Comparison of ENCODE assay signal across 8 mouse cellular contexts in the genomic region with DNA sequence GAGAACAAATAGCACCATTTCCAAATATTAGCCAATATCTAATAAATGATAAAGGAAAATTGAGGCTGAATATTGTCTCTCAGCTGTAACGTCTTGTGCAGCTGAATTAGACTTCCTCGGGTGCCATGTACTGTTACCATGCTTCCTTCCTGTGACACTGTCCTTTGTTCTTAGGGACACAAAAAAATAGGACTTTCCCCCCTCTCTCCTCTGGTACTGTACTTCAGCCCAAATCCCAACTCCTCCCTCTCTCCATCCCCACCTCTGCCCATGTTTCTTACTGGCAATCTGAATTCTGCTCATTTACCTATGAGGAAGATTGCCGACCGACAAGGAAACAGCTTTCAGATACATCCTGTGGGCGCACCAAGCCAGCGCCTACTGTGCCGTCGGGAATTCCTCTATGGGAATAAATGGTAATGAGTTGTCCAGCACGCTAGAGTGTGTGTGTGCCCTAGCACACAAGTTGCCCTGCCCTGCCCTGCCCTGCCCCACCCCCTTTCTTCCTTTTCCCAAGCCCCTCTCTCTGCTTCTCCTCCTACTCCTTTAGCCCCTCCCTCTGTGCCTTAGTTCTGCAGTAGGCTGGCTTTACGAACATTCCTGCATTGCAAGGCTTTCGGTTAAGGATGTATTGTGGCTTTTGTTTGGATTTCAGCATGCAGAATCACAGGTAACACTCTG. TPM values are rescaled to one million over a fixed set of nuclear protein-coding genes. Genes with fewer than 3 reads are reported as not detected.
A peak's percentile ranks its signal among the peaks of the same experiment; 100 is the strongest.
DNase-seq lines count a peak whose midpoint lies in the region; ATAC-seq and TF ChIP-seq lines count a peak whose summit lies in the region.

A gene (plus strand): TSS at position 303 of the 681 bp plus-strand sequence.

- intact Hi-C loops in heart, adult 2 months (cut with DNase I), result no loop called here

- no peak within 1 kb of the TSS for H3K4me3 ChIP-seq in heart, adult 2 months
- peak within 1 kb of the TSS; percentile 7 to 9; a peak in 2 of 4 replicates for H3K4me3 ChIP-seq in ES-E14 (ENCODE audit: insufficient read depth in 1 of 2, low read depth in 1 of 2, low read length in 2 of 2, poor library complexity in 1 of 2, severe bottlenecking in 1 of 2)
- H3K4me3 ChIP-seq in forebrain, embryonic 14.5 days (ENCODE audit: low read depth, low read length), result peak within 1 kb of the TSS; percentile 27
- H3K4me3 ChIP-seq in lung, embryonic 15.5 days, result peak within 1 kb of the TSS; percentile 12; the same call in 1 of the 2 replicates

- no peaks in the 10 kb centered on the region for H3K79me2 ChIP-seq in heart, adult 2 months (replicated peaks; ENCODE audit: control insufficient read depth, insufficient read depth, low read length)

- TF ChIP-seq EP300 in heart, adult 2 months (IDR thresholded peaks at IDR 0.05; ENCODE audit: insufficient read depth, low read depth, low read length), result no peak

- peak; percentile 87 for ATAC-seq in forebrain, embryonic 14.5 days
- peak; percentile 74; the same call in 1 of the 2 replicates for ATAC-seq in lung, embryonic 15.5 days (ENCODE audit: borderline replicate concordance, extremely low read depth, low FRiP score, low TSS enrichment)

- H3K27ac ChIP-seq in heart, adult 2 months, result no peak within 1 kb of the TSS
- no peak within 1 kb of the TSS for H3K27ac ChIP-seq in ES-E14 (ENCODE audit: insufficient read depth, low read depth, low read length, poor library complexity, severe bottlenecking)
- H3K27ac ChIP-seq in forebrain, embryonic 14.5 days (ENCODE audit: low read depth, low read length), result peak within 1 kb of the TSS; percentile 61
- no peak within 1 kb of the TSS for H3K27ac ChIP-seq in lung, embryonic 15.5 days

- TF ChIP-seq POLR2A in heart, adult 2 months (IDR thresholded peaks at IDR 0.05; ENCODE audit: insufficient read depth, low read depth, low read length), result no peak

- in situ Hi-C loops in ES-E14 (cut with MboI; ENCODE audit: low sequenced_read_pairs in 2 of 2, unreplicated experiment in 2 of 2), result no loop called here

- TF ChIP-seq CTCF in heart, adult 2 months (IDR thresholded peaks at IDR 0.05), result no peak

- peak within 1 kb of the TSS; percentile 50 for H3K4me2 ChIP-seq in forebrain, embryonic 14.5 days (ENCODE audit: low read length)
- H3K4me2 ChIP-seq in lung, embryonic 15.5 days, result peak within 1 kb of the TSS; percentile 35

- no peaks in the 10 kb centered on the region for H3K27me3 ChIP-seq in heart, adult 2 months (ENCODE audit: control insufficient read depth, insufficient read depth, low read length)
- no peaks in the 10 kb centered on the region for H3K27me3 ChIP-seq in forebrain, embryonic 14.5 days (replicated peaks; ENCODE audit: control insufficient read depth, insufficient read depth, low read length)
- H3K27me3 ChIP-seq in lung, embryonic 15.5 days, result no peaks in the 10 kb centered on the region

- H3K9ac ChIP-seq in heart, adult 2 months (ENCODE audit: low read depth, low read length), result peak within 1 kb of the TSS; percentile 24; the same call in 1 of the 2 replicates
- no peak within 1 kb of the TSS for H3K9ac ChIP-seq in ES-E14 (ENCODE audit: insufficient read depth, low read depth, low read length, poor library complexity, severe bottlenecking)
- H3K9ac ChIP-seq in forebrain, embryonic 14.5 days (ENCODE audit: low read length), result peak within 1 kb of the TSS; percentile 64
- H3K9ac ChIP-seq in lung, embryonic 15.5 days, result no peak within 1 kb of the TSS

- 40% methylated on average over 11 of the region's 11 CpGs for WGBS in heart, adult 2 months
- WGBS in forebrain, embryonic 14.5 days, result 20% methylated on average over 11 of the region's 11 CpGs
- WGBS in lung, embryonic 15.5 days, result 30% methylated on average over 11 of the region's 11 CpGs

- H3K4me1 ChIP-seq in heart, adult 2 months (ENCODE audit: control insufficient read depth, insufficient read depth, low read length), result peaks cover 4% of the 10 kb centered on the region
- H3K4me1 ChIP-seq in ES-E14 (ENCODE audit: control insufficient read depth in 2 of 2, insufficient read depth in 2 of 2, low read length in 2 of 2, poor library complexity in 1 of 2), result peaks cover 0 to 6% of the 10 kb centered on the region in 2 experiments
- H3K4me1 ChIP-seq in forebrain, embryonic 14.5 days (ENCODE audit: control insufficient read depth, insufficient read depth, low read length), result peaks cover 2% of the 10 kb centered on the region; the same call in 1 of the 2 replicates
- H3K4me1 ChIP-seq in lung, embryonic 15.5 days, result peaks cover 9% of the 10 kb centered on the region

- H3K36me3 ChIP-seq in heart, adult 2 months (ENCODE audit: control insufficient read depth, insufficient read depth, low read length), result peaks cover 8% of the 10 kb centered on the region
- H3K36me3 ChIP-seq in ES-E14 (ENCODE audit: control insufficient read depth, insufficient read depth, low read length, poor library complexity, severe bottlenecking), result peaks cover 10% of the 10 kb centered on the region
- peaks cover 26% of the 10 kb centered on the region for H3K36me3 ChIP-seq in forebrain, embryonic 14.5 days (ENCODE audit: control insufficient read depth, insufficient read depth, low read length)
- peaks cover 14% of the 10 kb centered on the region; the same call in 1 of the 2 replicates for H3K36me3 ChIP-seq in lung, embryonic 15.5 days

- H3K9me3 ChIP-seq in ES-E14 (ENCODE audit: control insufficient read depth, insufficient read depth, low read depth, low read length), result no peaks in the 10 kb centered on the region
- no peaks in the 10 kb centered on the region for H3K9me3 ChIP-seq in forebrain, embryonic 14.5 days (replicated peaks; ENCODE audit: control insufficient read depth, low read length)
- no peaks in the 10 kb centered on the region for H3K9me3 ChIP-seq in lung, embryonic 15.5 days

- DNase-seq in heart, adult 2 months, result no peak
- DNase-seq in heart, adult 9 months (ENCODE audit: low spot score in 2 of 2), result no peak
- DNase-seq in ES-E14 (ENCODE audit: low read depth, low spot score), result peak; percentile 38
- DNase-seq in forebrain, embryonic 14.5 days (ENCODE audit: low spot score), result peak; percentile 72
- no peak for DNase-seq in ovary, adult 18-20 months (ENCODE audit: low spot score)
- DNase-seq in layer of hippocampus, adult 9-10 months (ENCODE audit: low spot score), result no peak
- DNase-seq in cerebellum, adult 9-10 months, result no peak

TF ChIP-seq in ES-E14, 5 proteins besides CTCF, POLR2A, EP300 and RAD21:
- TF ChIP-seq MAFK (IDR thresholded peaks at IDR 0.05; ENCODE audit: insufficient read depth, low read depth, low read length), result no peak
- no peak for TF ChIP-seq HCFC1 (IDR thresholded peaks at IDR 0.05; ENCODE audit: borderline replicate concordance, insufficient read depth, low read length)
- no peak for TF ChIP-seq CHD2 (IDR thresholded peaks at IDR 0.05; ENCODE audit: low read depth, low read length)
- no peak for TF ChIP-seq ZNF384 (IDR thresholded peaks at IDR 0.05; ENCODE audit: low read depth, low read length)
- TF ChIP-seq ZC3H11A (IDR thresholded peaks at IDR 0.05; ENCODE audit: borderline replicate concordance, low read depth, low read length), result no peak
TF ChIP-seq in ES-E14: peak in this region for 0.

RNA-seq across cellular contexts. Expression of the gene that starts here (rescaled TPM):
- under 1 TPM; 0.63 to 0.73 TPM for total RNA-seq in heart, adult 2 months (2021)
- polyA plus RNA-seq in heart, adult 2 months (2012; rRNA removed), result 0.37 and 0.50 TPM in 2 replicates
- total RNA-seq in ES-E14 (2012; rRNA removed), result 1.7 and 2.3 TPM in 2 replicates
- 20.4 and 25.9 TPM in 2 replicates for polyA plus RNA-seq in forebrain, embryonic 14.5 days (2014; fragmentation: Nextera tagmentation; extraction: Ambion mirVana)
- polyA plus RNA-seq in lung, embryonic 15.5 days (2015; fragmentation: Nextera tagmentation; extraction: Ambion mirVana), result 1.6 TPM in 2 replicates

Comparison
In these comparisons a context has a peak if more than half of its experiments do, and no peak if none do; other contexts are left out.
1. DNase-seq: peak in ES-E14 (single experiment) and forebrain, embryonic 14.5 days (single experiment); none in heart, adult 2 months (0 of 2), heart, adult 9 months (0 of 2), ovary, adult 18-20 months (single experiment), layer of hippocampus, adult 9-10 months (single experiment) and cerebellum, adult 9-10 months (single experiment).
2. H3K9ac ChIP-seq: peak in heart, adult 2 months (single experiment) and forebrain, embryonic 14.5 days (single experiment); none in ES-E14 (single experiment) and lung, embryonic 15.5 days (single experiment).